Mouse (Mus musculus): ENCODE data around the gene Galnt13. TPM values are rescaled to one million over a fixed set of nuclear protein-coding genes. Genes with fewer than 3 reads are reported as not detected.

Galnt13 gene
- total and polyA plus RNA-seq, 3 experiments = not detected

DNA sequence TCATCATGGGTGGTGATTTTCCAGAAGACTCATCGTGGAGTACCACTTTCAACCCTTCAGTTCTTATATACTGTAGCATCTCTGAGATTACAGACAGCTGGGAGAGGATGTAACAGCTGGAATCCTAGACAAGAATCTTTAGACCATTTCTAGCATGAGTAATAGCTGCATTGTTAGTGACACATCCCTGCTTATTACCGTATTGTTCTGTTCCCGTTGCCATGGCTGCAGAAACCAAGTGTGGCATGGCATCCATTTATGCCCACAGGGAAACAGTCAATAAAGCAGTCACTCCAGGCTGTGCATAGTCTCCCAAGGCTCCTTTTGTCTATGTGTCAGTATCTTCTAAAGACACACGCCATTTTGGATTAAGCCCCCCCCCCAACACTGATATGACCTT lies 655.4 kb downstream of the Galnt13 start:
- Histone ChIP-seq H3K4me3 (replicated peaks in 1 of 3; ENCODE audit: low read depth in 2 of 3, low read length in 2 of 3, poor library complexity in 1 of 3) (no peak overlapping the region), H3K4me1 (ENCODE audit: control insufficient read depth in 1 of 2, insufficient read depth in 2 of 2) (no peaks in the 10 kb centered on the region), H3K9me3 (replicated peaks; ENCODE audit: low read length) (peaks cover 11% of the 10 kb centered on the region), H3K79me2 (replicated peaks; ENCODE audit: control insufficient read depth, extremely low read depth, insufficient read depth, poor library complexity, severe bottlenecking) (no peaks in the 10 kb centered on the region), H3K36me3 (replicated peaks in 1 of 2; ENCODE audit: control insufficient read depth in 1 of 2, insufficient read depth in 1 of 2, low read length in 1 of 2) (no peaks in the 10 kb centered on the region), H3K27ac (ENCODE audit: insufficient read depth, low read depth) (no peak overlapping the region), H3K4me2 (ENCODE audit: insufficient read depth, low read depth, poor library complexity, severe bottlenecking) (no peak overlapping the region), H3K9ac (ENCODE audit: insufficient read depth, low read depth) (no peak overlapping the region), H3K27me3 (replicated peaks) (no peaks in the 10 kb centered on the region)
- in situ Hi-C loops (cut with MboI; ENCODE audit: low pct_ligation_motif_present, low pct_unique_long_range_greater_than_20kb, low sequenced_read_pairs) = no loop called here
- no peak for DNase-seq (ENCODE audit: extremely low read depth)
- no peak for TF ChIP-seq ZNF384 (IDR thresholded peaks at IDR 0.05; ENCODE audit: low read depth, low read length)
- no peak for TF ChIP-seq MEF2A (IDR thresholded peaks at IDR 0.05; ENCODE audit: borderline replicate concordance, low read depth, low read length)
- TF ChIP-seq ZMIZ1 (IDR thresholded peaks at IDR 0.05; ENCODE audit: low read depth, low read length) = no peak
- TF ChIP-seq POLR2A (IDR thresholded peaks at IDR 0.05; ENCODE audit: low read depth, low read length) = no peak
- dilution Hi-C loops (cut with MboI; ENCODE audit: extremely low pct_ligation_motif_present, extremely low pct_unique_long_range_greater_than_20kb, low sequenced_read_pairs) = no loop called here

DNA sequence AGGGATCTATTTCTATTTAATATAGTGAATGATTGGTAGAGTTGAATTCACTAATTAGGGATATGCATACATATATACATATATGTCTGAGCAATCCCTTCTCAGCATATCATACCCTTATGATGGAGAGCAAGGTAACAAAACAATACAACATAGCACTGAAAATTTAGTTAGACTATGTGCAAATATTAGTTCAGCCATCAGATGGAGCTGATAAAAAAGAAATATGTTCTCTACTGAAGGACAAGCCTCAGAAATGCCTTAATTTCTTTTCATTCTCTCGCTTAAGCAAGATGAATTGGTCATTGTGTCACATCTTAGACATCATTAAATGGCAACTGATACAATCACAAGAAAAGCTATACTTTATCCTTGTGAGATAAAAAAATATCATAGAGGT lies 663.0 kb downstream of the Galnt13 start:
- no peak for DNase-seq (ENCODE audit: extremely low read depth)
- H3K4me1 ChIP-seq (ENCODE audit: control insufficient read depth in 1 of 2, insufficient read depth in 2 of 2) = no peaks in the 10 kb centered on the region
- H3K79me2 ChIP-seq (replicated peaks; ENCODE audit: control insufficient read depth, extremely low read depth, insufficient read depth, poor library complexity, severe bottlenecking) = no peaks in the 10 kb centered on the region
- no peaks in the 10 kb centered on the region for H3K27me3 ChIP-seq (replicated peaks)
- in situ Hi-C loops (cut with MboI; ENCODE audit: low pct_ligation_motif_present, low pct_unique_long_range_greater_than_20kb, low sequenced_read_pairs) = no loop called here
- no peak overlapping the region for H3K9ac ChIP-seq (ENCODE audit: insufficient read depth, low read depth)
- H3K9me3 ChIP-seq (replicated peaks; ENCODE audit: low read length) = peaks cover 7% of the 10 kb centered on the region
- TF ChIP-seq ETS1 (conservative IDR thresholded peaks at IDR 0.05; ENCODE audit: low read depth, low read length) = no peak
- no peak for TF ChIP-seq ZKSCAN1 (IDR thresholded peaks at IDR 0.05; ENCODE audit: borderline replicate concordance, low read depth, low read length)
- no peak for TF ChIP-seq ZMIZ1 (IDR thresholded peaks at IDR 0.05; ENCODE audit: low read depth, low read length)
- no peak for TF ChIP-seq TCF12 (IDR thresholded peaks at IDR 0.05; ENCODE audit: low read depth, low read length)
- no peak for TF ChIP-seq RAD21 (IDR thresholded peaks at IDR 0.05; ENCODE audit: low read depth, low read length)
- TF ChIP-seq SIN3A (IDR thresholded peaks at IDR 0.05; ENCODE audit: low read length) = no peak
- no peak for TF ChIP-seq IRF4 (IDR thresholded peaks at IDR 0.05; ENCODE audit: low read depth, low read length)
- no peak for TF ChIP-seq ZC3H11A (IDR thresholded peaks at IDR 0.05; ENCODE audit: low read depth, low read length)
- no peak for TF ChIP-seq PAX5 (IDR thresholded peaks at IDR 0.05; ENCODE audit: low read length)
- no peak for TF ChIP-seq CTCF (conservative IDR thresholded peaks at IDR 0.05 in 1 of 2, IDR thresholded peaks at IDR 0.05 in 1 of 2; ENCODE audit: low read depth in 2 of 2, low read length in 2 of 2)
- TF ChIP-seq MEF2A (IDR thresholded peaks at IDR 0.05; ENCODE audit: borderline replicate concordance, low read depth, low read length) = no peak
- TF ChIP-seq TBP (conservative IDR thresholded peaks at IDR 0.05; ENCODE audit: low read depth, low read length) = no peak
- no peak for TF ChIP-seq USF1 (IDR thresholded peaks at IDR 0.05; ENCODE audit: low read depth, low read length)
- no peak for TF ChIP-seq ELF1 (IDR thresholded peaks at IDR 0.05; ENCODE audit: low read depth, low read length)
- no peak for TF ChIP-seq ZNF384 (IDR thresholded peaks at IDR 0.05; ENCODE audit: low read depth, low read length)
- no peak for TF ChIP-seq CHD1 (IDR thresholded peaks at IDR 0.05; ENCODE audit: low read depth, low read length)
- TF ChIP-seq MAFK (IDR thresholded peaks at IDR 0.05; ENCODE audit: insufficient replicate concordance, low read length) = no peak
- no peak for TF ChIP-seq EP300 (IDR thresholded peaks at IDR 0.05; ENCODE audit: low read length)
- no peak for TF ChIP-seq POLR2A (IDR thresholded peaks at IDR 0.05; ENCODE audit: low read depth, low read length)
- TF ChIP-seq BHLHE40 (IDR thresholded peaks at IDR 0.05; ENCODE audit: low read depth, low read length) = no peak
- no peak overlapping the region for H3K4me3 ChIP-seq (replicated peaks in 1 of 3; ENCODE audit: low read depth in 2 of 3, low read length in 2 of 3, poor library complexity in 1 of 3)
- H3K27ac ChIP-seq (ENCODE audit: insufficient read depth, low read depth) = no peak overlapping the region
- dilution Hi-C loops (cut with MboI; ENCODE audit: extremely low pct_ligation_motif_present, extremely low pct_unique_long_range_greater_than_20kb, low sequenced_read_pairs) = no loop called here
- H3K4me2 ChIP-seq (ENCODE audit: insufficient read depth, low read depth, poor library complexity, severe bottlenecking) = no peak overlapping the region
- no peaks in the 10 kb centered on the region for H3K36me3 ChIP-seq (replicated peaks in 1 of 2; ENCODE audit: control insufficient read depth in 1 of 2, insufficient read depth in 1 of 2, low read length in 1 of 2)

Measured in CH12.LX (cell line).